Mouse (Mus musculus) T-helper 1 cell (primary cell): ENCODE measurements around the gene C1ql4.
"Not testable (repeated sequence)": the region's sequence is repeated elsewhere in the genome, so short reads cannot be mapped to it uniquely, and the experiment has no call there.

ENCODE experiments used
- in situ Hi-C: fragments of 300-600 bp; cut with MboI, MseI; formaldehyde crosslinking; loops from one replicate; pipeline ENCODE4 v1.15.1; 2025; ENCODE audit warnings: high pct_unique_total_duplicates

The C1ql4 gene

DNA sequence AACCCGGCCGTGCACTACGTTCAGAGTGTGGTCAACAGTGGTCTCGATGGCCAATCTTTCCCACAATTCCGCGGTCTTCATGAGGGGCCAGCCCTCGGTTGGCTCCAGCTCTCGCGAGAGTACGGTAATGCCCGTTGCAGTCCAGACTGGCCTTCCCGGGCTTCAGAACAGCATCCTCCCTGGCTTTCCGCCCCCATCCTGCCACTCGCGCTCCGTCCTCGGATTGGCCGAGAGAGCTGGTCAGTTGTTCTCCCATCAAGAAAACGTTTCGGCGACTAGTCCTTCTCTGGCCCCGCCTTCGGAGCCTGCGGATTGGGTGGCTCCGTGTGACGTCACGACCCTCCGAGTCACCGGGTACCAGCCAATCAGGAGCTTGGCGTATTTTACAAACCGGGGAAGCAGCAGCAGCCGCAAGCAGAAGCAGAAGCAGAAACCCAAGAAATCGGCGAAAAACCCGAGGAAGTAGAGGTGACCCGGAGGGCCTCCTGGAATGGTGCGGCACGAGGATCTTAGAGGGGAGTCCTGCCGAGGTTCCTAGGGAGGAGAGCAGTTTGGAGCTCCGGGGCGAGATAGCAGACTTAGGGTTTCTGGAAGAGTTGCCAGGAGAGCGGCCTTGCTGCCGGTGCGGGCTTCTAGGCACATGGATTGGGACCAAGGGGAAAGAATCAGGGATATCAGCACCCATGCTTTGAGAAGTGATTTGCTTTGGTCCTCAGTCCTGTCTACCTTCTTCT, 12.8 kb downstream of the C1ql4 start:
- in situ Hi-C loops, result no loop called here

DNA sequence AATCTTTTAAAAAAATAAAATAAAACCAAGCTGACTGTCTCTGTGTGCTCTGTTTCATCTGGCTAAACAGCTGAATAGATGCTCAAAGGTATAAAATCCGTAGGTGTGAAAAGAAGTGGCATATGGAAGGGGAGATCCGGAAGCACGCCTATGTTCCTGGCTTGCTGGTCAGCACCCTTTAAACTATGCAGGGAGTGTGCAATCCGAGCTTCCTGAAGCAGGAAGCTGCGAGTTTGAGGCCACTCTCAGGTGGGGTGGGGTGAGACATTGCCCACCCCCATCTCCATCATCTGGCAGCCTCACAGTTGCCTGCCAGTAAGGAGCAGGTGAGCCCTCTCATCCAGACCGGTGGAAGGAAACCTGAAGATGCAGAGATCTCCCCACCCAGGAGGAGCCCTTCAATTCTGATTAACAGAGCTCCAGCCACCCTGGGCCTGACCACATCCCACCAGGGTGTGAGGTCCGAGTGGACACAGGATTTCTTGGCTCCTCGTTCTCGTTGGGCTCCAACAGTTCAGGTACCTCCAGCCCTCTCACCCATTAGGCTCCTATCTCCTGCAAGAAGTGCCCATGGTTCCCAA, 13.5 kb downstream of the C1ql4 start, which contains the start of gene Troap:
Gene Troap, plus strand, starts transcription at position 557 of the 581 bp plus-strand sequence.
- in situ Hi-C loops, result no loop called here

DNA sequence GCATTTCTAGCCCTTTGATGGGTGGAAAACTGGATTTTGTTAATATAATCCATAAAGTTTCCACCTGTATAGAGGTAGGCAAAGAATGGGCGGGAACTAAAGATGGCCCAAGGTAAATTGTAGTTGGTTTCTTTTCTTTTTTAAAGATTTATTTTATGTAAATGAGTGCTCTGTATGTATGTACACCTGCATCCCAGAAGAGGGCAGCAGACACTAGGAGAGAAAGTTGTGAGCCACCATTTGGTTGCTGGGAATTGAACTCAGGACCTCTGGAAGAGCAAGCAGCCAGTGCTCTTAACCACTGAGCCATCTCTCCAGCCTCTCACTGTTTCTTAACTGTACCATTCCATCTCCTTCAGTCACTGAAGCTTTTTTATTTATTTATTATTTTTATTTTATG, 15.6 kb downstream of the C1ql4 start:
- in situ Hi-C loops, result no loop called here

DNA sequence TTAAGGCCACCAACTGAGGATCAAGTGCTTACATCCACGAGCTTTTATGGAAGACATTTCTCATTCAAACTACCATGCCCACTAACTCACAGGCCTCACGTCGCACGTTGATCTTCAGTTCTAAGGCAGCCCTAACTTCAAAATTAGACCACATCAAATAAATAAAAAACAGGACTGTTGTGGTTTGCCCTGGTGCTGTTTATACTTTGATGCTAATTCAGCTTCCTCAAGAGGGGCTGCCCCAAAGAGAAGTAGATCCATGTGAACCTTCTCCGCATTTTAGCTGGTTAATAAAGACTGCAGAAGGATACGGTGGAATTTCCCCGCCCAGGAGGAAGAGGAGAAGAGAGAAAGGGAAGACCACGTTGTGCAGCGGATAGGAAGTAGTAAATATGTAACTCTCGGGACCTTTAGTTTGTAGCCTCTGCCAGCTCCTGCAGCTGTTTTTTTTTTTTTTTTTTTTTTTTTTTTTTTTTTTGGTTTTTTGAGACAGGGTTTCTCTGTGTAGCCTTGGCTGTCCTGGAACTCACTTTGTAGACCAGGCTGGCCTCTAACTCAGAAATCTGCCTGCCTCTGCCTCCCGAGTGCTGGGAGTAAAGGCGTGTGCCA, 22.0 kb downstream of the C1ql4 start:
- in situ Hi-C loops, result no loop called here

DNA sequence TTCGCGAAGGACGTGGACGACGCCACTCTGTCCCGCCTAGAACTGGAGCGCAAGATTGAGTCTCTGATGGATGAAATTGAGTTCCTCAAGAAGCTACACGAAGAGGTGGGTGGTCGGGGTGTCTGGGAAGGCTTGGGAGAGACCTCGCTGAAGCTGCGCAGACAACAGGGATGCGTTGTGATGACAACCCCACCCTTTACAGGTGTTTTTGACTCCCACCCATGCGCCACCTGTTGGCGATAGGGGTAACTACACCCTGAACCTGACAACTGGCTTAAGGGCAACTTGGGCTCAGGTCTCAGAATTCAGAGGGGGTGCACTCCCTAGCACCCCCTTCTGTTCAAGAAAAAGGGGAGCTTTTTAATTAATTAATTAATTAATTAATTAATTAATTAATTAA, 31.3 kb downstream of the C1ql4 start:
- in situ Hi-C loops, result loop anchor here (5.0 kb wide), 1 partner anchor 46 kb away; no protein-coding TSS in a partner anchor

DNA sequence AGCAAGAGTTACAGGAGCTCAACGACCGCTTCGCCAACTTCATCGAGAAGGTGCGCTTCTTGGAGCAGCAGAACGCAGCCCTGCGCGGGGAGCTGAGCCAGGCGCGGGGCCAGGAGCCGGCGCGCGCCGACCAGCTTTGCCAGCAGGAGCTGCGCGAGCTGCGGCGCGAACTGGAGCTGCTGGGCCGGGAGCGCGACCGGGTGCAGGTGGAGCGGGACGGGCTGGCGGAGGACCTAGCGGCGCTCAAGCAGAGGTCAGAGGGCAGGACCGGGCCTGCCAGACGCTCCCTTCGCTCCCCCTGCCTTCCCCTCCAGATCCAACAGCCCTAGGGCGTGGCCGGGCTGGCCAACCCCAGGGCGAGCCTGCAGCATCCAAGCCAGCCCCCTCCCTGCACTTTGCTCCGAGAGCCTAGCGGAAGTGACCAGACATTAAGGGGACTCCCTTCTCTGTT, 32.1 kb downstream of the C1ql4 start:
- in situ Hi-C loops, result loop anchor here (5.0 kb wide), 1 partner anchor 47 kb away; no protein-coding TSS in a partner anchor

DNA sequence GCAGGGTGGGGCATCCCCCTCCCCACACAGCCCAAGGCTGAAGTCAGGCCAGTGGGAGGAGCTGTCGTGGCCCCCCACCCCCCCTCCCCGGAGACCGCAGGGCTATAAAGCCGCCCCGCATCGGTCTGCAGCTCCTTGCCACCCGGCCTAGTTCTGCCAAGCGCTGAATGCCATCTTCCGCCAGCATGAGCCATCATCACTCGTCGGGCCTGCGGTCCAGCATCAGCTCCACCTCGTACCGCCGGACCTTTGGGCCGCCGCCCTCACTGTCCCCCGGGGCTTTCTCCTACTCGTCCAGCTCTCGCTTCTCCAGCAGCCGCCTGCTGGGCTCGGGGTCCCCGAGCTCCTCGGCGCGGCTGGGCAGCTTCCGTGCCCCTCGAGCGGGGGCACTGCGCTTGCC, 32.6 kb downstream of the C1ql4 start, which contains the start of gene Prph:
Gene Prph, plus strand, starts transcription at position 135 of the 400 bp plus-strand sequence.
- in situ Hi-C loops, result loop anchor here (5.0 kb wide), 1 partner anchor 47 kb away; no protein-coding TSS in a partner anchor

DNA sequence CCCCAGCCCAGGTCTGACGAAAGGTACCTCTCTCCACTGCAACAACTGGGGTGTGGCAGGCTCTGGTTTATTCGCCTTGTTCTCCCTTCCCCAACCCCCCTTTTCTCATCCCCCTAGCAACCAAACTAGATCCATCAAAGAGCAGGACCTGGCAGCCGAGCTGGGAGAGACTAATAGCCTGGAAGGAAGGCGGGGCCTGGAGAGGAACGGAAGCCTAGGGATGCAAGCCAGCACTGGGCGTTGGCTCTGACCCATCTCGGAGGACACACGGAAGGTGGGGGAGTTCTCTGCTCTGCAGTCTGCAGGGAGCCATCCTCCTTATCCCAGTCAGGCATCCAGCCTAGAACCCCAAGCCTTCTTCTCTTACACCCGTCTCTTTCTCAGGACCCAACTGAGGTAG, 34.2 kb downstream of the C1ql4 start:
- in situ Hi-C loops, result no loop called here

DNA sequence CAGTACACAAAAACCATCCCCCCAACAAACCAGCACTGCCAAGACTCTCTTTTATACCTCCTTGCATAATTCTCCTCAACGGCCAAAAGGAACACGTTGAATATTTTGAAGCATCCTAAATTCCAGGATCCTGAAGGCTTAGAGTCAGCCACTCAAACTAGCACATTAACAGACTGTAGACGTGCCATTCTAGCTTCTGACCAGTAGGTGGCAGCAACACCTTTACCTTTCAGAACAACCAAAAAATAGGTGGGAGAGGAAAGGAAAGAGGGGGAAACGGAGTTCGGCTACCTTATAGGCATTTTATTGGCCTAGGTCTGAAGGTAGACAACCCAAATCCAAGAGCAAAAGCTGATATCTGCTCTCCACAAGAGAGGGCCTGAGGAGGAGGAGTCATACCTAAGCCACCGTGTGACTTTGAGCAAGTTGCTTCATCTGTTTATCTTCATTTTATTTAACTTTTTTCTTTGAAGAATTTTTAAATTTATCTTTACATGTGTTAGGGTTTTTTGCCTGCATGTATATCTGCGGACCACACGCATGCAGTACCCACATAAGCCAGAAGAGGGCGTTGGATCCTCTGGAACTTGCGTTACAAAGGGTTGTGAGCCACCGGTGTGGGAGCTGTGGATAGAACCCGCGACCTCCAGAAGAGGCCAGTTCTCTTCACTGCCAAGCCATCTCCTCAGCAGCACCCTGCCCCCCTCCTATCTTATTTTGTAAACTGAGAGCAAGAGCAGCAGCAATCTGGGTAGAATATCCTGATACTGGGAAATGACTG, 38.0 kb downstream of the C1ql4 start:
- in situ Hi-C loops, result no loop called here

DNA sequence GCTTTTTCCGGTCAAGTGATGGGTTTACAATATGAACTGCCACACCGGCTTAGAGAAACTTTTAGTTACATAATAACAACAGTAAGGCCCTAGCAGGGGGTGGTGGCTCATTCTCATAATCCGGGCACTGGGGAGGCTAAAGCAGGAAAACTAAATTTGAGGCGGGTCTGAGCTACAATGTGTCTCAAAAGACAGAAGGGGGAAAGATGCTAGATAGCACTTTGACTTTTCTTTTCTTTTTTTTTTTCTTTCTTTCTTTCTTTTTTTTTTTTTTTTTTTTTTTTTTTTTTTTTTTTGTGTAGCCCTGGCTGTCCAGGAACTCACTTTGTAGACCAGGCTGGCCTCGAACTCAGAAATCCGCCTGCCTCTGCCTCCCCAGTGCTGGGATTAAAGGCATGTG, 41.9 kb downstream of the C1ql4 start:
- in situ Hi-C loops, result not testable (repeated sequence)

DNA sequence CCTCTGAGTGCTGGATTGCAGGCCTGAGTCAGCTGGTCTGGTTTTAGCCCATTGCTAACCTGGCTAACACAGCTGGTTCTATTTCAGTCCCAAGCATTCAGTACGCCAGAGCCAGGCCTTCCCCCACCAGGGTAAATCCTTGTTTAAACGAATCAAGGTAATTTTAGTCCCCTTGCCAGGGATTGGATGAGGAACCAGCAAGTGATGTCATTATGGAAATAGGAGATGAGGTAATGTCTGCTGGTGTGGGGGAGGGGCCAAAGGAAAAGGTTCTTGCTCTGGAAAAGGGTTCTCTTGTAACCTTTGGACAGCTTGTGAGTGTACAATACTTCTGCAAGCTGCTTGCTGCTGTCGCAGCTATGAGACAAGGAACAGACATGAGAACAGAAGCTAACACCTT, 42.8 kb downstream of the C1ql4 start:
- in situ Hi-C loops, result no loop called here

DNA sequence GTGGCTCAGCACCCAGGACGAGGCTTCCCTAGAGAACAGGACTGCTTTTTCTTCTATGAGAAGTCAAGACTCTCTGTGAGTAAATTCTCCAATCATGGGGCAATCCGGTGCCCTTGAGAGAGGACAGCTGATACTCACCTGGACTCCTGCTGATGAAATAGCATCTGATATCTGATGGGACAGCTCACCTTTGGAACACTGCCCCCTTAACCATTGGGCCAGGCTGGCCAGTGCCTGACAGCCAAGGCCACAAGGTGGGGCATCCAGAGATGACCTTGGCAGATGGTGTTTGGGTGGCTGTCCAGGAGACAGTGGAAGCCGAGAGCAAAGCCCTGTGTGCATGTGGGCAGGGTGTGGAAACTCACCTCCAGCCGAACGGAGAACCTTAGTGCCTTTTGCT, 45.3 kb downstream of the C1ql4 start:
- in situ Hi-C loops, result no loop called here

DNA sequence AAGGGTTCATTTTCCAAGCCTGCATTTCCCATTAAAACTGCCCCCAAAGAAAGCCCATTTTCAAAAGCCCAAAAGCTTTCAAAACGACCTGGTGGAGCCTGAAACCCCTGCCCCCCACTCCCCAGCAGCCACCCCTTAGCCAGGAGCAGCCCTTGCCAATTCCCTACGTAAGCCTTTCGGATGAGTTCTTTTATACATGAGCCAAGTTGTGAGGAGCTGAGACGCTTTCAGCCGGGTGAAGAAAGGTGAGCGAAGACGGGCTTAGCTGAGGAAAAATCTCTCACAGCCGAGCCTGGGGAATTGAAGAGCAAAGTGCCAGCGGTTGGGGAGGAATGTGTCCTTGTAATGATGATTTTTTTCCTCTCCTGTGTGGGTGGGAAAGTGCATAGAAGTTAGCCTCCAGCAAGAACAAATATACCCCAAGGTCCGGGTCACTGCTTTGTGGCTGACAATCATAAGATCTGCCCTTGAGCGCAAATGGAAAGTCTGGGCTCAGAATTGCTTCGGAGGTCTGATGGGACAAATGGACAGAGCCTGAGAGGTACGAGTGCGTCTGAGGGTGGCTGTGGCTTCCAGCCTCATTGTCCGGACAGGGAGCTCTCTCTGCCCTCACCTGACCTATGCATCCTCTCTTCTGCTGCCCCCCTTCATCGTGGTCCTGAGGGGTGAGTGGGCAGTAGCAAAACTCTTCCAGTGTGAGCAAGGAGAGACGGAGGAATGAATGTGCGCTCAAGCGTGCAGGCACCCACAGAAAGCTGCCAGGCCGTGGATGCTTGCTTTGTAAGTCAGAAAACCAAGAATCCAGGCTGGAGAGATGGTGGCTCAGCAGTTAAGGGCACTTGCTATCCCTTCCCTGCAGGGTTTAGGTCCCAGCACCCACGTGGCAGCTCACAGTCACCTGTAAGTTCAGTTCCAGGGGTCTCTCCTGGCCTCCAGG, 46.4 kb downstream of the C1ql4 start:
- in situ Hi-C loops, result no loop called here

DNA sequence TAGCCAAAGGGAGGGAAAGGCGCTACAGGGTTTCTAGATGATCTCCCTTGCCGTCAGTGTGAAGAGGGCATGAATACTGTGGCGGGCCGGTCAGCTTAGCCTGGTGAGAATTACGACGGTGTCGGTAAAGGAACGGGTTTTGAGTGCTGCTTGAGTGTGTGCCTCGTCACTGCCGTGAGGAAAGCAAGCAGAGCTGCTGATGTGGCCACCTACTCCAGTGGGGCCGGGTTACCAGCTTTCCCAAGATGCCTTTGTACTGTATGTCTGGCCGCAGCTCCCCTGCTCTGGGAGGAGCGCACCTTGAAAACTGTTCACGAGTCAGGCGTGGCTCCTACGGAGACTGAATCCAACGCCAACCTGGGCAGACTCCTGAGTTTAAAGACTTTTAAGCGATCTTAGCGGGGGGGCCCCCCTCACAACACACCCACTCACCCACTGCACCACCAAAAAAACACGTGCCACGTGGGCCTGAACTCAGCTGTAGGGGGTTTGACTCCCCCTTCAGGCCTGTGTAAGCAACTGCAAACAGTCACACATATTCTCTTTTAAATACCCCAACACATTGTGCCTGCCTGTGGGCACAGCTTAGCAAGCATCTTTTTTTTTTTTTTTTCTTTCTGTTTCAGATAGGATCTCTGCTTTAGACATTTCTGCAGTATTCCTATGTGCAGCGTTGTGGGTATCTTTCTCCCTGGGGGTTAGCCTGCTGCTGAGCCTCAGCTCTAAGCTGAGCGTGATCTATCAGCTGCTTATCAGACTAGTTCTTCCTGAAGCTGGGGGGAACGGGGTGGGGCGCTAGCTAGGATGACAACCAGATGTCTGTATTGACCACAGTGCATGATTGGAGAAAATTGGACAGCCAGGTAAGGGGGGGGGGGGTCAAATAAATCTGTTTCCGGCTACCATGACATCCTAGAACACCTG, 47.4 kb downstream of the C1ql4 start:
- in situ Hi-C loops, result no loop called here

DNA sequence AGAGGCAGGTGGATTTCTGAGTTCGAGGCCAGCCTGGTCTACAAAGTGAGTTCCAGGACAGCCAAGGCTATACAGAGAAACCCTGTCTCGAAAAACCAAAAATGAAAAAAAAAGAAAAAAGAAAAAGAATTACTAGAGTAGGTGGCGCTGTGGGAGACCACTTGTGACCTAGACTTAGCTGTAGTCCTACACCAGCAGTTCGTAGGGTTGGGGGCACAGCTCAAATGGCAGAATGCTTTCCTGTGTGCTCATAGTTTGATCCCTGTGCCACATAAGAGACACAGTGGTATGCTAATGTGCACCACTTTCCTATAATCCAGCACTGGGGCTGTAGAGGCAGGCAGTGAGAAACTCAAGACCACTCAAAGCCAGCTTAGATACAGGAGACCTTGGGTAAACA, 48.3 kb downstream of the C1ql4 start:
- in situ Hi-C loops, result no loop called here

DNA sequence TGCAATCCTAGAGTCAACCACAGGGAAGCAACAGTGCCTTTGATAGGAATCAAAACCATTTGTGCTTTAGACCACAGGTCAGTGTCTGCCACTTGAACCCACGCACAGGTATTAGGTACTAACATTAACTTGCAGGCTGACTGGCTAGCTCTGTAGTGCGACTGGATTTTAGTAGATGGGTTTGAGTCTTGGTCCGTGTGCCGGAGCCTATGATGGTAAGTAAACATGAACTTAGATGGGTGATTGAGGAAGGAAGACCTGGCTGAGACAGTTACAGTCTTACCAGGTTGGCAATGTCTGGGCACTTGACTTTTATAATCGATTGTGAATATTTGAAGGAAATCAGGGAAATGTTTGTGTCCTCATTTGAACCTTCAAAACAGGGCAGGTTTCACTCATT, 48.8 kb downstream of the C1ql4 start:
- in situ Hi-C loops, result no loop called here

DNA sequence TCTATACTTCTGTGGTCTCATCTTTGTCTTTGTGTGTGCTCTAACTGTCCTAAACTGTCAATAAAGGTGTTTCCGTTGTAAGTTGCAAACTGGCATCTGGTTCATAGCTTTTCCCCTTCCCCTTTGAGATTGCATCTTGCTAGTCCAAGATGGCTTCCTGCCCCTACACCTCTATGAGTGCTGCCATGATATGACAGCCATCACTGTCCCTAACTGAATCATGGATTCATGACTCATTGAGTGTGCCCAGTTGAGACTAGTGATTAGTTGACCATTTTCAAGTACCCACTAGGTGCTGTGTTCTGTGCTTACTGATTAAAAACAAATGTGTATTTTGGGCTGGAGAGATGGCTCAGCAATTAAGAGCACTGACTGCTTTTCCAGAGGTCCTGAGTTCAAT, 49.6 kb downstream of the C1ql4 start:
- in situ Hi-C loops, result no loop called here

DNA sequence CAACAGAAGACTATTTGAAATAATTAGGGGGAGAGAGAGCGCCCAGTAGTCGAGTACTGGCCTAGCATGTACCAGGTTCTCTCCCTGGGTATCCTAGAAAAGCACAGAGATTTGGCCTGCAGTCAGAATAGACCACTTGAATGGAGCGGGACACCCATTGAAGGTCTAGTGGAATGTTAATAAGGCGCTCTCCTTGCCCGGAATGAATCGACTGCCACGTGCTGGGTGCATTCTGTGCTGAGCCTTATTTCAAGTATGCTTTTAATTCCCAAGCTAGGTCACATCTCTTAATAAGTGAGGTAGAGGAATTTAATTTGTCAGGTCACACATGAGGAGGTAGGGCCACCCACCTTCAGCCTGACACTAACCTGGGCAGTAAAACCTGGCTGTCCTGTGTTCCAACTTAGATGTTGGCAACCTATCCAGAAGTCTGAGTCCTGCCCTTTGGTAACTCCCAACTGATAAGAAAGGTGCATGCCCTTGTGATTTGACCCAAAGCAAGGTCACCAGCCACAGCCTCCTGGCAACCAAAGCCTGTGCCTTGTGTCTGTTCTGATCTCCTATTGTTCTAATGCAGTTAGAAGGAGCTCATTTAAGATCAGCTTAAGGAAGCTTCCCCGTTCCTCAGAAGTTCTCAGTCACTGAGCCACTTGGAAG, 51.2 kb downstream of the C1ql4 start:
- in situ Hi-C loops, result no loop called here

DNA sequence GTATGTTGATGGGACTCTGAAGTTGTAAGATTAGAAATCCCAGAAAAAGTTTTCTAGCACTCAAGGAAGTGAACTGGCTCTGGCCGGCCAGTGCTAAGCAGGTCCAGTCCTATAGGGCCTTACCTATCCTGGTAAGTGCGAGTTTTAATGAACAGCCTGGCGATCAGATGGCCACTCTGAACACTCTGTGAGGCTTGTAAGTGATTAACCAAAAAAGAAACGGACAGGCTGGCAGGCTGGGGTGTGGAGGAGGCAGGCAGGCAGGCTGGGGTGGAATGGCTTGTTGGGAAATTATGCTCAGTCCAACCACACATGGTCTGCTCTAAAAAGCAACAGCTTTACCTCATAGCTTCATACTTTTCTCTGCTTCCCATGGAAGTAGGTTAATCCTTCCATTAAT, 52.2 kb downstream of the C1ql4 start:
- in situ Hi-C loops, result no loop called here
